Mouse (Mus musculus) midbrain, embryonic 14.5 days (tissue): ENCODE results near the gene Paqr7. TPM values are rescaled to one million over a fixed set of nuclear protein-coding genes. Genes with fewer than 3 reads are reported as not detected.

ENCODE experiments used
- ATAC-seq: fragments of 200-750 bp; cut with Nextera tagmentation; 2 replicates; pipeline ENCODE4 v1.8.0; 2017; ENCODE audit warnings: moderate number of reproducible peaks, moderate library complexity; ENCODE audit not compliant: low FRiP score, low TSS enrichment
- DNase-seq: peaks from one replicate; pipeline ENCODE4 v3.0.0-alpha.2; 2015
- H3K27ac ChIP-seq: fragments of 300-500 bp; sonication (generic); replicated peaks from 2 replicates; pipeline ENCODE4 v1.5.1; 2014; ENCODE audit warnings: mild to moderate bottlenecking, low read depth, low read length, moderate library complexity
- H3K27me3 ChIP-seq: fragments of 300-500 bp; sonication (generic); 2 replicates; pipeline ENCODE4 v1.6.1; 2014; ENCODE audit warnings: low read length, control low read depth, mixed read lengths; ENCODE audit not compliant: control insufficient read depth, insufficient read depth
- H3K36me3 ChIP-seq: fragments of 300-500 bp; sonication (generic); 2 replicates; pipeline ENCODE4 v1.6.1; 2014; ENCODE audit warnings: low read length, control low read depth; ENCODE audit not compliant: control insufficient read depth, insufficient read depth
- H3K4me1 ChIP-seq: fragments of 300-500 bp; sonication (generic); 2 replicates; pipeline ENCODE4 v1.6.1; 2014; ENCODE audit warnings: mild to moderate bottlenecking, antibody characterized with exemption, low read length, control low read depth; ENCODE audit not compliant: control insufficient read depth, insufficient read depth
- H3K4me2 ChIP-seq: fragments of 300-500 bp; sonication (generic); 2 replicates; pipeline ENCODE4 v1.6.1; 2014; ENCODE audit warnings: mild to moderate bottlenecking, low read length, moderate library complexity
- H3K4me3 ChIP-seq: fragments of 300-500 bp; sonication (generic); replicated peaks from 2 replicates; pipeline ENCODE4 v1.5.1; 2014; ENCODE audit warnings: low read depth, low read length
- H3K9ac ChIP-seq: fragments of 300-500 bp; sonication (generic); replicated peaks from 2 replicates; pipeline ENCODE4 v1.6.1; 2014; ENCODE audit warnings: mild to moderate bottlenecking, low read length, moderate library complexity
- H3K9me3 ChIP-seq: fragments of 300-500 bp; sonication (generic); 2 replicates; pipeline ENCODE4 v1.6.1; 2016; ENCODE audit warnings: low read length, control low read depth, mixed read lengths; ENCODE audit not compliant: control insufficient read depth
- WGBS: fragments of 180-500 bp; shearing (Covaris S2); extraction: QIAGEN DNeasy Blood & Tissue Kit; methylation state at CpG from one replicate; pipeline ENCODE4 v1.1.7; 2014; 5-methylcytosine and 5-hydroxymethylcytosine counted together
- polyA plus RNA-seq: library from polyadenylated mRNA; unstranded; fragments of >200 nt; fragmentation: Nextera tagmentation; extraction: Ambion mirVana; gene quantifications from 2 replicates; pipeline ENCODE4 v1.2.1, GENCODE M21; 2014

Gene Paqr7
- polyA plus RNA-seq, 1 experiment from 2014 or later = 6.6 TPM

GRCm38 (mm10) chr4:134512798-134513197 lies 16.3 kb downstream of the Paqr7 start:
- H3K9ac ChIP-seq = no peak overlapping the region
- ATAC-seq (no peak), DNase-seq (peak; percentile 60)
- no peaks in the 10 kb centered on the region; the same call in 1 of the 2 replicates for H3K4me1 ChIP-seq
- 29% methylated on average over 14 of the region's 15 CpGs for WGBS
- H3K27me3 ChIP-seq = no peaks in the 10 kb centered on the region
- no peaks in the 10 kb centered on the region for H3K9me3 ChIP-seq
- H3K4me2 ChIP-seq = peak overlapping the region; percentile 25; the same call in 1 of the 2 replicates
- peaks cover under 1% of the 10 kb centered on the region; the same call in 1 of the 2 replicates for H3K36me3 ChIP-seq
- H3K27ac ChIP-seq = no peak overlapping the region
- H3K4me3 ChIP-seq = no peak overlapping the region

GRCm38 (mm10) chr4:134514309-134514930 lies 17.9 kb downstream of the Paqr7 start:
- Histone ChIP-seq H3K9me3 (no peaks in the 10 kb centered on the region), H3K4me3 (no peak overlapping the region), H3K36me3 (no peaks in the 10 kb centered on the region), H3K4me2 (no peak overlapping the region), H3K9ac (no peak overlapping the region), H3K27ac (no peak overlapping the region), H3K4me1 (no peaks in the 10 kb centered on the region; the same call in 1 of the 2 replicates), H3K27me3 (no peaks in the 10 kb centered on the region)
- ATAC-seq (no peak), DNase-seq (no peak)
- WGBS = 96% methylated on average over 11 of the region's 11 CpGs

GRCm38 (mm10) chr4:134515614-134516013 lies 19.1 kb downstream of the Paqr7 start:
- 82% methylated on average over 7 of the region's 7 CpGs for WGBS
- ATAC-seq = no peak

GRCm38 (mm10) chr4:134516981-134517380 lies 20.5 kb downstream of the Paqr7 start:
- no peaks in the 10 kb centered on the region for H3K9me3 ChIP-seq
- no peaks in the 10 kb centered on the region for H3K4me1 ChIP-seq
- H3K27ac ChIP-seq = no peak overlapping the region
- 84% methylated on average over 8 of the region's 8 CpGs for WGBS
- H3K27me3 ChIP-seq = no peaks in the 10 kb centered on the region
- no peak overlapping the region for H3K9ac ChIP-seq
- ATAC-seq (no peak), DNase-seq (no peak)
- H3K4me3 ChIP-seq = no peak overlapping the region
- no peak overlapping the region for H3K4me2 ChIP-seq
- H3K36me3 ChIP-seq = no peaks in the 10 kb centered on the region

More at GRCm38 (mm10) chr4:134515614-134516013, 19.1 kb downstream of the Paqr7 start:
- DNase-seq = no peak
- no peaks in the 10 kb centered on the region for H3K36me3 ChIP-seq
- H3K27ac ChIP-seq = no peak overlapping the region
- H3K9me3 ChIP-seq = no peaks in the 10 kb centered on the region
- H3K4me3 ChIP-seq = no peak overlapping the region
- no peaks in the 10 kb centered on the region for H3K27me3 ChIP-seq
- no peak overlapping the region for H3K9ac ChIP-seq
- no peak overlapping the region for H3K4me2 ChIP-seq
- H3K4me1 ChIP-seq = no peaks in the 10 kb centered on the region; the same call in 1 of the 2 replicates

GRCm38 (mm10) chr4:134517719-134518118 lies 21.2 kb downstream of the Paqr7 start:
- 88% methylated on average over 10 of the region's 10 CpGs for WGBS
- Histone ChIP-seq H3K27me3 (no peaks in the 10 kb centered on the region), H3K9me3 (no peaks in the 10 kb centered on the region), H3K4me1 (no peaks in the 10 kb centered on the region), H3K36me3 (no peaks in the 10 kb centered on the region), H3K4me2 (no peak overlapping the region), H3K9ac (no peak overlapping the region), H3K4me3 (no peak overlapping the region), H3K27ac (no peak overlapping the region)
- ATAC-seq (no peak), DNase-seq (no peak)

- H3K9ac ChIP-seq = no peak overlapping the region
- no peaks in the 10 kb centered on the region for H3K9me3 ChIP-seq
- no peaks in the 10 kb centered on the region for H3K4me1 ChIP-seq
- H3K27ac ChIP-seq = no peak overlapping the region
- no peak for ATAC-seq
- H3K4me2 ChIP-seq = no peak overlapping the region
- WGBS = 96% methylated on average over 4 of the region's 4 CpGs
- H3K27me3 ChIP-seq = no peaks in the 10 kb centered on the region
- DNase-seq = no peak
- H3K36me3 ChIP-seq = no peaks in the 10 kb centered on the region
- H3K4me3 ChIP-seq = no peak overlapping the region
These were observed 22.0 kb downstream of the Paqr7 start for GRCm38 (mm10) chr4:134518541-134518940.

- Histone ChIP-seq H3K4me2 (no peak overlapping the region), H3K9me3 (no peaks in the 10 kb centered on the region), H3K27ac (no peak overlapping the region), H3K36me3 (peaks cover 3% of the 10 kb centered on the region; the same call in 1 of the 2 replicates), H3K4me1 (no peaks in the 10 kb centered on the region), H3K4me3 (no peak overlapping the region), H3K27me3 (no peaks in the 10 kb centered on the region), H3K9ac (no peak overlapping the region)
- no peak for DNase-seq
- no peak for ATAC-seq
These were observed 22.8 kb downstream of the Paqr7 start for GRCm38 (mm10) chr4:134519281-134519680.

- no peak overlapping the region for H3K27ac ChIP-seq
- ATAC-seq (no peak), DNase-seq (no peak)
- H3K27me3 ChIP-seq = no peaks in the 10 kb centered on the region
- H3K4me1 ChIP-seq = no peaks in the 10 kb centered on the region
- H3K4me2 ChIP-seq = no peak overlapping the region
- H3K9ac ChIP-seq = no peak overlapping the region
- WGBS = 91% methylated on average over 4 of the region's 4 CpGs
- H3K36me3 ChIP-seq = peaks cover 41% of the 10 kb centered on the region
- H3K4me3 ChIP-seq = no peak overlapping the region
- no peaks in the 10 kb centered on the region for H3K9me3 ChIP-seq
These were observed 26.9 kb downstream of the Paqr7 start for GRCm38 (mm10) chr4:134523447-134523846.

GRCm38 (mm10) chr4:134525806-134526205 lies 29.3 kb downstream of the Paqr7 start:
- no peak for ATAC-seq
- H3K4me2 ChIP-seq = no peak overlapping the region
- H3K27me3 ChIP-seq = no peaks in the 10 kb centered on the region
- no peak overlapping the region for H3K4me3 ChIP-seq
- 64% methylated on average over 5 of the region's 5 CpGs for WGBS
- DNase-seq = no peak
- 0 out of 2 replicates have a peak overlapping the region, but pooled peaks have one; percentile 8 for H3K27ac ChIP-seq
- no peaks in the 10 kb centered on the region for H3K4me1 ChIP-seq
- H3K9ac ChIP-seq = no peak overlapping the region
- H3K9me3 ChIP-seq = no peaks in the 10 kb centered on the region
- peaks cover 64% of the 10 kb centered on the region for H3K36me3 ChIP-seq
